Mouse (Mus musculus): ENCODE measurements around the gene Gpr153.
"Not testable (repeated sequence)": the region's sequence is repeated elsewhere in the genome, so short reads cannot be mapped to it uniquely, and the experiment has no call there.

The Gpr153 gene
- long read RNA-seq, experiment 1, partial matches to known transcripts, result 0 of 3 reads
- long read RNA-seq, experiment 1, other reads (novel, unspliced or antisense), result 2 of 3 reads
- long read RNA-seq, experiment 2, partial matches to known transcripts, result 0 of 3 reads
- long read RNA-seq, experiment 2, other reads (novel, unspliced or antisense), result 3 of 3 reads

DNA sequence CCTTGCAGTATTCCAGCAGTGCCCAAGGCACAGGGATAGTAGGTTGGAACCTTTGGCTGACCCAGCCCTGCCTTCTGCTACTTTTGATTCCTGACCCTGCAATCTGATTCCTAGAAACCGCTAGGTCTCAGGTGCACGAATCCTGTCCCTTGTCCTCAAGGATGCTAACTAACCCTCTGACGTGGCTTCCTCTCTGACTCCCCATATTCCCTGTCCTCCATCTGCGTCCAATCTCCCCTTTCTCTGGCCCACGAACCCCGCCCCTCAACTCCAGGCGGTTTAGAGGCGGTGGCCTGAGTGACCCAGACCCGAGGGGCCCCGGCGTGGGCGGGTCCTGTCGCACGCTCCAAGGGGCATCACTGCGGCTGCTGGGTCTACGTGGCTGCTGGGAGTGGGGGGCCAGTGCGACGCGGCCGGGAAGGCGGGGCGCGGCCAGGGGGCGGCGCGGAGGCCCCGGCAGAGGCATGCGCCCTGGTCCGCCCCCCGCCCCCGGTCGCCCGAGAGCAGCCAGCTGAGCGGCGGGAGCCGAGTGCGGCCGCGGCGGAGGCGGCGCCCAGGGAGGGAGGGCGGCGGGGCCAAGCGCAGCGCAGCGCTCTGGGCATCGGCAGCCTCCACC, at the start of gene Gpr153:
Gene Gpr153 (plus strand): TSS at position 612 of the 616 bp plus-strand sequence.
- intact Hi-C loops (cut with DNase I), result no loop called here

DNA sequence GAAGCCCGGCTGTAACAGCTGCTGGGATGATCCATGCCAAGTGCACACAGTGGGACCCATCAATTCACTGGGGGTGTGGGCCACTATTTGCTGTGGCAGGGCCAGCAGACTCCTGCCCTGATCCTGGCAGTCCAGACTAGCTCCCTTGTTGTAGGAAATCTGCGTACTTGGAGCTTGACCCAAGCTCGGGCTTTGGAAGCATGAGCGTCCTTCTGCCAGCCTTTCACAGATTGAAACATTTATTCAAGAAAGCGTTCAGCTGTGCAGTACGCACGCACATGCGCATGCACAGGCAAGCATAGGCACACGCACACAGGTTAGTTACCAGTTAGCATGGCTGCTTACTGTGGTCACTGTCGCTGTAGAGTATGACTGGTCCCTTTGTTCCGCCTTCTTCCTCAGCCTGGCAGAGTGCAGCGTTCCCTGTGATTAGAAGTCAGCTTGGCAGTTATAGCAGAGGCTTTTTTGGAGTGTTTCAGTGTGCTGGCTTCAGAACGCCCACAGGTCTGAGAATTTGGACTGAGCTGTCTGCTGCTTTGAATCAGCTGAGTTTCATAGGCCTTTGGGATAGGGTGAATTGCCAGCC, 47.0 kb upstream of the Gpr153 start:
- intact Hi-C loops (cut with DNase I), result no loop called here

DNA sequence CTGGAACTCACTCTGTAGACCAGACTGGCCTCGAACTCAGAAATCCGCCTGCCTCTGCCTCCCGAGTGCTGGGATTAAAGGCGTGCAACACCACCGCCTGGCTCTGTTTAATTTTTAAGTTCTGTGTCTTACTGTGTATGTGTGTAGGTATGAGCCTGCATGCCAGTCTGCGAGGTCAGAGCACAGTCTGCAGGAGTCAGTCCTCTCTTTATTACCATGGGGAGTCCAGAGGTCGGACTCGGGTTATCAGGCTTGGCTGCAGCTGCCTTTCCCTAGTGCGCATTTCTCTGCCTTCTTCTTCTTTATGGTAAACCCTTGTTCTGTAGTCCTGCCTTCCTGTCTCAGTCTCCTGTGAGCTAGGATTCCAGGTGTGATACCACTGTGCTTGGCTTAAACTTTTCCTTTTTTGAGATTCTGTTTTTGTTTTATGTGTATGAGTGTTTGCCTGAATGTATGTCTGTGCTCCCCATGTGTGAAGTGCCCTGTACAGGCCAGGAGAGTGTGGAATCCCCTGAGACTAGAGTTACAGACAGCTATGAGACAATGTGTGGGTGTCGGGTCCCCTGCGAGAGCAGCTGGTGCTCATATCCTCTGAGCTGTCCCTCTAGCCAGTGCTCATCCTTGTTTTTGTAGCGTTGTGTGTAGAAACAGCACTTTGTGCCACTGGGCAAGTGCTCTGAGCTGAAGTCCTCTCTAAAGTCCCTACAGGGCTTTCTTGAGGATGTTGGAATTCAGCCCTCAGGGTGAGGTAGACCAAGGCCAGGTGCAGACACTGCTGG, 46.1 kb upstream of the Gpr153 start:
- intact Hi-C loops (cut with DNase I), result no loop called here

DNA sequence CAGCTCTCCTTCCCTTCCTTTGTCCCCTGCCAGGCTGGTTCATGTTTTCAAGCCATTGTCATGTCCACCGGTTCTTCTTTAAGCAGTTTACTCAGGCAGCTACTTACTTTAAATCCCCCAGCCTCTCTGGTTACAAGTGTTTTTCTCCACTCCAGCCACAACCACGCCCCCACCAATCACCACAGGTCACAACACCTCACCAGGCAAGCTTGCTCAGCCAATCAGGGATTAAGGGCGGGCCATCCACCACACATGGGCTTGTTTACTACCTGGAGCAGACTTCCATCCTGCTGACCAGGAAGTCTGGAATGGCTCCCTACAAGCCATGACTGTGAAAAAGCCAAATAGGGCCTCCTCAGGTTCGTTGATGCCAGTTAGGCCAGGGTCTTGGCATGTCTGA, 43.7 kb upstream of the Gpr153 start:
- intact Hi-C loops (cut with DNase I), result not testable (repeated sequence)

DNA sequence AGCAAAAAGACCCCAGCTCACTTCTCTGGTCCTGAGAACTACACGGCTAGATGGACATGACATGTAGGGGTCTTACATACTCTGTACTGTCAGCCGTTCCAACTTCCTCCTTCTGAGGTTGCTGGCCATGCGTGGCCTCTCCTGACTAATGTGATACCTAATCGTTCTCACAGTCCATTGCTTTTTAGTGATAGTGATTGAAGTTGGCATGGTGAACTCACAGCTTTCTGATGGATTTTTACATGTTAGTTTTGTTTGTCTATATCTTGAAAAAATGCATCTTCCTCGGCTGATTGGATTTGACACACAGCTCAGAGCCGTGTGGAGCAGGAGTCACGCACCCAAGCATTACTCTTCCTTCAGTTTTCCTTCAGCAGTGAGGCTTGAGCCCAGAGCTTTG, 42.7 kb upstream of the Gpr153 start:
- intact Hi-C loops (cut with DNase I), result no loop called here

DNA sequence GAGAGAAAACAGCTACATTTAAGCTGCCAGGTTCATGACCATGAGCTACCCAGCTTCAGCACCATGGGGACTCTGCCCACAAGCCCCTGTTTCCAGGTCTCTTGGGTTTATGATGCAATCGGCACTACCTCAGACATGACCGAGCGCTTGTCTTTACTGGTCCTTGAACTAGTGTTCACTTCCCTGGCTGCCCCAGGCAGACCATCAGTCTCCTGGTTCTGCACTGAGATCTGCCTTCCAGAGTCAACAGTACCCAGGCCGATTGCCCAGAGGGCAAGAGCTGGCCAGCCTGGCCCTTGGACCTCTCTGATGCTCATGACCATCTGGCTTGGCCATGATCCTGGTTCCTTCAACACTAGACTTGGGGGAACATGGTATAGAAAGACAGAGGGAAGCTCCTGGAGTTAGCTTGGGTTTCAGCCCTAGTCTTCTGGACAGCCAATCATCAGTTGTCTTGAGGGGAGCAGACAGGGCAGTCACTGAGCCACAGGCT, 41.6 kb upstream of the Gpr153 start:
- intact Hi-C loops (cut with DNase I), result no loop called here

DNA sequence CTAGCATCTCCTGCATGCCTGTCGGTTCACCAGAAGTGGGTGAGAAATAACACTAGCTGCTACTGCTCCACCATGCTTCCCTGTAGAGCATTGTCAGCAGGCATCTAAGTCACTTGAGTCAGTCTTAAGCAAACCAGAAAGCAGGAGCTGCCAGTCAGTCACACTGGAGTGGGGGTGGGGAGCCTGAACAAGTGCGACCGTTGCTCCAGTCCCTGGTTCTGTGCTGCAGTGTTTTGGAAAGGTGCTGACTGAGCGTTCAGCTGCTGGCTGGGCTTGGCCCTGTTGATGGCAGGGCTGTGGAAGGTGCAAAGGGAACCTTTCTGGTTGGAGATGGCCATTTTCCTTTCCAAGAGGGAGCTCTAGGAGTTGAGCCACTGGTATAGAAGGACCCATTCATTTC, 34.1 kb upstream of the Gpr153 start:
- intact Hi-C loops (cut with DNase I), result no loop called here

DNA sequence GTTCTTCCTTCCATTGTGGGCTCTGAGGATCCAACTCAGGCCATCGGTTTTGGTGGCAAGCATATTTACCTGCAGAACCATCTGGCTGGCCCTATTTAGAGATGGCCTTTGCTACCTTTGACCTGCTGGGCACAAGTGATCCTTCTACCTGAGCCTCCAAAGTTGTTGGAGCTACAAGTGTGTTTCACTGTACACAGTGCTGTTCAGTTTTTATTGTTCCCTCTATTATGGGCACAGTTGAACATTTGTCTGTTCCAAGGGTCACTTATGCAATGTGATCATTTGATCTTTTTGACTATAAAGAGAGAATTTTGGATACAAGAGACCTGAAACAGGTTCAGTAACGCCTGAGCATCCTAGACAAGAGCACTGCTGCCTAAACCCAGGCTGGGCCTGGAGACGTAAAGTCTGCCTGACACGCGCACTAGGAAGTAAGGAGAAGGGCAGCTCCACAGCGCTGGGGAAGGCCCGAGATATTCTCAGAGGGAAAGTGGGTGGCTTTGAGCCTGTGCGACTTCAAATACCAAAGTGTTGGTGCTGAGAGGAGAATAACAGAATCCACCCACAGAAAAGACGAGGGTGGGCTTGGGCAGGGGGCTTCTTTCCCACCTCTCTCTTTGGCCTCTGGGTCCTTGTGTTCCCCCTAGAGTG, 30.7 kb upstream of the Gpr153 start:
- intact Hi-C loops (cut with DNase I), result no loop called here

DNA sequence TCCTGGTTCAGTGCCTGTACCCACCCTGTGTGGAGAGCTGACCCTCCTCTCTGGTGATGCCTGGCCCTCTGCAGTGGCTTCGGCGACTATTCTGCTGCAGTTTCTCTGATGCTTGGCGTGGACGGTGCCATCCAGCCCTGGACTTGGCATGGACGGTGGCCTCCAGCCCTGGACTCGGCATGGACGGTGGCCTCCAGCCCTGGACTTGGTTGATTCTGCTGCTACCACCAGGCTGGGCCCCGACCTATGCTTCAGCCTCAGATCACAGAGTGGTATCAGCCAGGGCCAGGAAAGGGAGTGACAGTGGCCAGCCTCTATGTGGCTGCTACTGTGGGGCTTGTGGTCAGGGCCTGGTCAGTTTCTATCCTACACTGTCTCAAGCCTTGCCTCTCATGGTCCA, 30.1 kb upstream of the Gpr153 start:
- intact Hi-C loops (cut with DNase I), result no loop called here

DNA sequence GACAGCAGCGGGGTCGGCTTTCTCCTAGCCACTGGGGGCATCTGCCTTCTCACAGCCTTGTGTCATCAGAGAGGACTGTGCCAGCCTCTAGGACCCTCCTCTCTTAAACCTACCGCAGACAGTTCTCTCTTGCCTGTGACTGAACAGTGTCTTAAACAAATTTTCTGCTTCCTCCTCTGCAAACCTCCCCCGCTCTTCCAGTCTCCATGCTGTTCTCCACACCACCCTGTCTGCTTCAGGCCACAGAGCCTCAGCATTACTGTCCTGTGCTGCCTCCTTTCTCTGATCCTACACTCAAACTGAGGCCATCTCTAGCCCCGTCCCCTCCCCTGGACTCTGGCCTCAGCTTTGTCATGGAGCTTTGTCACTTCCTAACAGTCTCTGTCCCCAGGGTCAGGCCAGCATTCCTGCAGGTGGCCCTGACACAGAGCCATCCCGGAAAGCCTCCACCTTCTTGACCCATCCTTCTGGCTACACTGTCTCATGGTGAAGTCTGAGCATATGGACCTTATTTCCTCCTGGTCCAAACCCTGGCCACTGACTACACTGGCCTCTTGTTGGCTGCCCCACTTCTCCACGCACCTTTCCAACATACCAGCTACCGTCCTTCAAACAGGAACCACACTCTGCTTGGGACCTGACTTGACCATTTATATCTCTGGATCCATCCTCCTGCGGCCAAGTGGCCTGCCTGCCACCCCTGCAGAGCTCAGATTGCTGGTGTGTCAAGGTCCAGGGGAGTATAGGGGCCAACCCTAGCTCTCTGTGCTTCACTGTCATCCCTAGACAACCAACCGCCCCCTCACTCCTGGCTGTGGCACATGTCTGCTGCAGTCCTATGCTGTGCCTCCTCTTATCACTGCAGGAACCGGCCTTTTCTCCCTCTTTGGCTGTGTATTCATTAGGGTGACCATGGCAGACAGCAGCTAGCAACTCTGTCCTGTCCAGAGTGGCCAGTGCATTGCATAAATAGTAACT, 29.2 kb upstream of the Gpr153 start:
- intact Hi-C loops (cut with DNase I), result no loop called here

DNA sequence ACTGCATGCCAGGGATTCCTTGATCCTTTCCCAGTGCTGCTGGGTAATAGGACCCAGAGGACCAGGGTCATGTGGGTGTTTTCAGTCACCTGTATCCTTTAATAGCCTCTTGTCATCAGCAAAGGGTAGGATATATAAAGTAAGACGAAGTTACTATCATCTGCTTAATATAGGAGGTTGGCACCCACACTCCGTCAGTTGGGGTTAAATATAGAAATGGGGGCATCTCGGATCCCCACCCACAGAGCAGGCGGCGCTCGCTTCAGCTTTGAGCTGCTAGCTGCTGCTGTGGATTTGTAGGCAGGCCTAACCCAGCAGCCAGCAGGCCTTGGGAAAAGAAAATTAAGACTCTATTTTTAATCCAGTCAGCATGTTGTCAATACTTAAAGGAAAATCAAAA, 28.0 kb upstream of the Gpr153 start:
- intact Hi-C loops (cut with DNase I), result no loop called here

DNA sequence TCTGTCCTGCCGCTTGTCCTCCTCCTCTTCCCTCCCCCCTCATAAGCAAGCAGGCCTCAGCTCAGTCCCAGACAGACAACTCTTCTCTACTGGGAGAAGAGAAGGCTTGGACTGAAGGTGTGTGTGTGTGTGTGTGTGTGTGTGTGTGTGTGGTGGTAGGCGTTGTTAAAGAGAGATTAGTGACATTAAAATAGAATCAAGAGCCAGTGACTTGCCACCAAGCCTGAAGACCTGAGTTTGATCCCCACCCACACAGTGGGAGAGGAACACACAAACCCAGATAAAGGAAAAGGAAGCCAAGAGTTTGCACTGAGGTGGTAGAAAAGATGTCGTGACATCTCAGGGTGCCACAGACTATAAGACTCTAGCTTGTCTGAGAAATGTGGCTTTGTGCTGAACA, 26.8 kb upstream of the Gpr153 start:
- intact Hi-C loops (cut with DNase I), result no loop called here

DNA sequence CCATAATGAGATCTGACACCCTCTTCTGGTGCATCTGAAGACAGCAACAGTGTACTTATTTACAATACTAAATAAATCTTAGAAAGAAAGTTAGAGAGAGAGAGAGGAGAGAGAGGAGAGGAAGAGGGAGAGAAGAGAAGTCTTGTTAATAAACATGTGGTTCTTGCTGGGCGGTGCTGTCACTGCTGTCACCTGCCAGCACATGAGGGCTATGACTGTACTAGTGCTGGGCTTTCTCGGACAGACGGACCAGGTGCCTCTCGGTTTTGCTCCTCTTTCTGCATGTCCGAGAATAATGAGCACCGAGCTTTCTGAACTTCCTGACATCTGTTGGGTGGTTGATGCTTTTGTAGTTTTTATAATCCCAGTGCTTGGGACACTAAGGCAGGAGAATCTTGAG, 23.4 kb upstream of the Gpr153 start:
- intact Hi-C loops (cut with DNase I), result no loop called here

DNA sequence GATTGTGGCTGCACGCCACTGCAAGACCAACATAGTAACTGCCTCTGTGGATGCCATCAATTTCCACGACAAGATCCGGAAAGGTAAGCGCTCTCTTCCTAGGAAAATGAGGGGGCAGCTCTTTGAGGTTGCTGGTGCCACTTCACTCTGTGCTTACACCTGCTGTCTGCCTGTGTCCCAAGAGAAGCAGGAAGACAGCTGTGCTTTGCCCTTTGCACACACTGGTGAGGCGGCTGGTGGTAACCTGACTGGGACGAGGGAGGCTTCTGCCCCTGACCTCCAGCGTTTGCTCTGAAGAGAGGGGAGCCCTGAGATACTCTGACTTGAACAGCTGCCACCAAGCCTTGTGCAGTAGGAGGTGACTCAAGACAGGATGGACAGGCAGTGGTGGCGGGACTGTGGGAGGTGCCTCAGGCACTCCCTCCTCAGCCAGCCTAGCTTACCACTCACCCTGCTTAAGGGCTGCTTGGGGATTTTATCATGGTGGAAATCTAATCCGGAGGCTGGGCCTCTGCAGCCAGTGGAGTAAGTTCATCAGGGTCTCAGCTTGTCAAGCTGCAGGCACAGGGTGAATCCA, 20.8 kb upstream of the Gpr153 start:
- intact Hi-C loops (cut with DNase I), result no loop called here

DNA sequence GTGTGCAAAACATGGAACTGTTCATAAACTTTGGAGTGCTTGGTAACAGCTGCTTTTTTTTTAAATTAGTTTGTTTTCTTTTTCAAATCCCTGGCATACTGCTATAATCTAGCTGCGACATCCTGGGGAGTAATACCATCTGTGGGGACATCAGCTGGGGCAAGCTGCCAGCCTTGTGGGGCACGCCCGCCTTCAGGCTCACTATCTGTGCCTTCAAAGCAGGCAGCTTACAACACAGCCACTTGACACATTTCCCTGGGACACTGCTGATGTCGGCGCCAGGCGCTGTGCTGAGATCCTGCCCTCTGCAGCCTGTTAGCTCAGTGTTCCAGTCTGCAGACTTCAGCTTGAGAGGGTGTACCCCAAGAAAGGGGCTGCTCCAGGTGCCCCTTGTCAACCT, 17.0 kb upstream of the Gpr153 start:
- intact Hi-C loops (cut with DNase I), result no loop called here

DNA sequence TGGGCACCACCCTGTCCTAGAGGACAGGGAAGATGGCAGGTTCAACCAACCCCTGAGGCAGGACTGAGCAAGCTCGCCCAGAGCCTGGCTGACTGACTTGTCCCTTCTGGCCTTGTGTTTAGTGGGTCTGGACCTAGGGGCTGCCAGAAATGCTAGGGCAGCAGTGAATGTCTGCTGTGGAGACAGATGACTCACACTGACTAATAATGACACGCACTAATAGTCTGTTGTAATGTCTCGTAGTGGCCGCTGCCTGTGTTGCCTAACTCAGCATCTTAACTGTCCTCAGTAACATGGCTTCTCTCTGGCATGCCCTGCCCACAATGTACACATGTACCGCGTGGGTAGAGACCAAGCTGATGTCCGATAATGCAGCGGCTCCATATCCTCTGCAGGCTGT, 13.6 kb upstream of the Gpr153 start:
- intact Hi-C loops (cut with DNase I), result no loop called here

DNA sequence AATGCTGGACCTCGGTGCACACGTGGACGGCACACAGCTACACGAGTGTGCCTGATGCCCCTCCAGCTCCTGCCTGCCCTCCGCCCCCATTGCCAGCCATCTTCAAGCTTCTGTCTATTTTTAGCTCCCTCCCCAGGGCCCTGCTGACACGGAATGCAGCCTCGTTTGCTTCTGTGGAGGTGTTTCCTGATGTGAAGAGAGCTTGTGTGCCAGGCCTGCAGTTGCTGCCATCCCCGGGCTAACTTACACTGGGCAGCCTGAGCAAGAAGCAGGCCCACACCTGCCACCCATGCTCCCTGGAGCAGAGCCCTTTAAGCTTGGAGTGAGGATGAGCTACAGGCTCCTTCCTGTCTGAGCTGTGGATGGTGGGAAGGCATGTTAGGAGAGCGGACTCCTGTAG, 11.8 kb upstream of the Gpr153 start:
- intact Hi-C loops (cut with DNase I), result no loop called here

DNA sequence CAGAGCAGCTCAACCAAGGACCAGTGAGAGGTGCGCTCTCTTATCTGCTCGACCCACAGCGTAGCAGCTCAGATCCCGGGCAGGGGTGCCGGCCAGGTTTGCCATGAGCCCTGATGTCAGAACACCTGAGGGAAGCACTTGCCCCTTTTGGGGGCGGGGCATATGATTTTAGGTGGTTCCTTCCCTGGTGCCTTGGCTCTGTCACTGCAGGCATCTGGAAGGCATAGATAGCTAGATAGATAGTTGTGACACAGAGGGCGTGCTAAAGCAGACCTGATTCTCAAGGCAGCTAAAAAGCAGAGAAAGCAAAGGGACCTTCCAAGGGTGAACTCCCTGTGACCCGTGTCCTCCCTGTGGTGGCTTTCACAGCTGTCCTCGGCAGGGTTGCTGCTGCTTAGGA, 10.9 kb upstream of the Gpr153 start:
- intact Hi-C loops (cut with DNase I), result no loop called here

DNA sequence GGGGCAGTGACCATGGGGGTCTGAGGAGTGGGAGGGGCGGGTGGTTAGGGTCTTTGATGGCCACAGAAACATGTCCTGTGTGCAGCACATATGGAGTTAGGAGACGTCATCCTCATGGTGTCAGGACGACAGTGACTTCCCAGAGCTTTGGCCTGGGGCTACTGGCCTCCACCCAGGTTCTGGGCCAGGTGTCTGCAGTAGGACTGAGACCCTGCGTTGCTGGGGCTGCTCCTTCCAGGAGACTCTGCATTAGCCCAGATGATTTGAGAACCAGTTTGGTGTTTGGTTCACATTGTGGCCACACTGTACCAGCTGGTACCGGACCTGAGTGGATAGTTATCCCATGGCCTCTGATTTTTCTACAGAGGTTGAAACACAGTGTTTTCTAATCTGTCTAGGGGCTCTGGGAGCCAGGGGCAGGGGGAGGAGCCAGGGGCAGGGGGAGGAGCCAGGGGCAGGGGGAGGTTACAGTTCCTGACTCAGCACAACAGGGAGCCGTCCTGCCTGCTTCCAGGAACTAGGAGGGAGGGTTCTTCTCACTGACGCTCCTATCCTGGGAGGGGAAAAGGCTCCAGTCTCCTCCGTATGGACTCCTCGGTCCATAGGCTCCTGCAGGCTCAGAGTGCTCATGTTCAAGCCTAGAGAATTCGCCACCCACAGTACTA, 10.4 kb upstream of the Gpr153 start:
- intact Hi-C loops (cut with DNase I), result no loop called here

DNA sequence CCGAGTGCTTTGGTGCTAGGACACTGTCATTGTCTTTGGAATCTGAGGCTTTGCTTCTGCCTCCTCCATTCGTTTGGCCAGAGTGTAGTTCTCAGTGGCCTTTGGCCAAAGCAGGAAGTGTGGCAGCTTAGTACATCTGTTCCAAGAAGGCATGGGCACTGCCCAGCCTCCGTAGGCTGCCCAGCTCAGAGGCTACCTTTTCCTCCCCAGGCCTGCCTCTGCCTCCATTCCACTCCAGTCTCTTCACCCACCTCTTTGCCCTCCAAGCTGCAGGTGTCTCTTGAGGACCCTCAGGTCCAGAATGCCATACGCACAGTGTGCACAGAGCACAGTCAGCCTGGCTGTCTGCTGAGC, 9.9 kb upstream of the Gpr153 start:
- intact Hi-C loops (cut with DNase I), result no loop called here
